Mouse (Mus musculus): ENCODE measurements around the gene 2610528J11Rik. TPM values are rescaled to one million over a fixed set of nuclear protein-coding genes. Genes with fewer than 3 reads are reported as not detected.
"Not testable (repeated sequence)": the region's sequence is repeated elsewhere in the genome, so short reads cannot be mapped to it uniquely, and the experiment has no call there.

Gene 2610528J11Rik
- polyA plus RNA-seq, 1 experiment, result not detected

GRCm38 (mm10) chr4:118537801-118538200, 11.0 kb downstream of the 2610528J11Rik start:
- no peak for TF ChIP-seq POLR2A (IDR thresholded peaks at IDR 0.05; ENCODE audit: borderline replicate concordance, low read depth, low read length)
- TF ChIP-seq CTCF (IDR thresholded peaks at IDR 0.05; ENCODE audit: low read depth, low read length), result no peak
- Histone ChIP-seq H3K4me3 (ENCODE audit: insufficient read depth, low read length) (no peak overlapping the region), H3K27ac (ENCODE audit: insufficient read depth, low read depth, low read length) (no peak overlapping the region), H3K4me1 (ENCODE audit: control insufficient read depth, insufficient read depth, low read length) (no peaks in the 10 kb centered on the region)

GRCm38 (mm10) chr4:118539904-118540303, 13.1 kb downstream of the 2610528J11Rik start:
- H3K4me1 ChIP-seq (ENCODE audit: control insufficient read depth, insufficient read depth, low read length), result no peaks in the 10 kb centered on the region
- no peak for TF ChIP-seq CTCF (IDR thresholded peaks at IDR 0.05; ENCODE audit: low read depth, low read length)
- no peak for TF ChIP-seq POLR2A (IDR thresholded peaks at IDR 0.05; ENCODE audit: borderline replicate concordance, low read depth, low read length)
- H3K27ac ChIP-seq (ENCODE audit: insufficient read depth, low read depth, low read length), result no peak overlapping the region
- no peak overlapping the region for H3K4me3 ChIP-seq (ENCODE audit: insufficient read depth, low read length)

GRCm38 (mm10) chr4:118542510-118543157, 15.8 kb downstream of the 2610528J11Rik start:
- TF ChIP-seq POLR2A (IDR thresholded peaks at IDR 0.05; ENCODE audit: borderline replicate concordance, low read depth, low read length) (no peak), CTCF (IDR thresholded peaks at IDR 0.05; ENCODE audit: low read depth, low read length) (no peak)
- Histone ChIP-seq H3K4me3 (ENCODE audit: insufficient read depth, low read length) (no peak overlapping the region), H3K27ac (ENCODE audit: insufficient read depth, low read depth, low read length) (no peak overlapping the region), H3K4me1 (ENCODE audit: control insufficient read depth, insufficient read depth, low read length) (no peaks in the 10 kb centered on the region)

- H3K27ac ChIP-seq (ENCODE audit: insufficient read depth, low read depth, low read length), result no peak overlapping the region
Observed at GRCm38 (mm10) chr4:118543158-118543530, 16.3 kb downstream of the 2610528J11Rik start.

GRCm38 (mm10) chr4:118543592-118544260, 16.9 kb downstream of the 2610528J11Rik start, which contains the start of gene Tmem125:
Gene Tmem125, minus strand, starts transcription at chr4:118544044.
- no peaks in the 10 kb centered on the region for H3K4me1 ChIP-seq (ENCODE audit: control insufficient read depth, insufficient read depth, low read length)
- no peak for TF ChIP-seq POLR2A (IDR thresholded peaks at IDR 0.05; ENCODE audit: borderline replicate concordance, low read depth, low read length)
- no peak for TF ChIP-seq CTCF (IDR thresholded peaks at IDR 0.05; ENCODE audit: low read depth, low read length)
- no peak within 1 kb of the TSS for H3K4me3 ChIP-seq (ENCODE audit: insufficient read depth, low read length)
- H3K27ac ChIP-seq (ENCODE audit: insufficient read depth, low read depth, low read length), result no peak within 1 kb of the TSS

More at GRCm38 (mm10) chr4:118543158-118543530, 16.3 kb downstream of the 2610528J11Rik start:
- TF ChIP-seq CTCF (IDR thresholded peaks at IDR 0.05; ENCODE audit: low read depth, low read length), result no peak
- TF ChIP-seq POLR2A (IDR thresholded peaks at IDR 0.05; ENCODE audit: borderline replicate concordance, low read depth, low read length), result no peak
- Histone ChIP-seq H3K4me3 (ENCODE audit: insufficient read depth, low read length) (no peak overlapping the region), H3K4me1 (ENCODE audit: control insufficient read depth, insufficient read depth, low read length) (no peaks in the 10 kb centered on the region)

- Histone ChIP-seq H3K4me3 (ENCODE audit: insufficient read depth, low read length) (no peak overlapping the region), H3K27ac (ENCODE audit: insufficient read depth, low read depth, low read length) (no peak overlapping the region), H3K4me1 (ENCODE audit: control insufficient read depth, insufficient read depth, low read length) (no peaks in the 10 kb centered on the region)
- no peak for TF ChIP-seq CTCF (IDR thresholded peaks at IDR 0.05; ENCODE audit: low read depth, low read length)
- no peak for TF ChIP-seq POLR2A (IDR thresholded peaks at IDR 0.05; ENCODE audit: borderline replicate concordance, low read depth, low read length)
Observed at GRCm38 (mm10) chr4:118544441-118545127, 17.8 kb downstream of the 2610528J11Rik start.

GRCm38 (mm10) chr4:118547424-118548129, 20.8 kb downstream of the 2610528J11Rik start:
- H3K4me3 ChIP-seq (ENCODE audit: insufficient read depth, low read length); H3K27ac ChIP-seq (ENCODE audit: insufficient read depth, low read depth, low read length); H3K4me1 ChIP-seq (ENCODE audit: control insufficient read depth, insufficient read depth, low read length): not testable (repeated sequence)

GRCm38 (mm10) chr4:118548130-118548480, 21.3 kb downstream of the 2610528J11Rik start:
- H3K4me1 ChIP-seq (ENCODE audit: control insufficient read depth, insufficient read depth, low read length), result not testable (repeated sequence)

GRCm38 (mm10) chr4:118553039-118553649, 26.3 kb downstream of the 2610528J11Rik start:
- TF ChIP-seq POLR2A (IDR thresholded peaks at IDR 0.05; ENCODE audit: borderline replicate concordance, low read depth, low read length) (no peak), CTCF (IDR thresholded peaks at IDR 0.05; ENCODE audit: low read depth, low read length) (no peak)
- no peak overlapping the region for H3K4me3 ChIP-seq (ENCODE audit: insufficient read depth, low read length)

More at GRCm38 (mm10) chr4:118548130-118548480, 21.3 kb downstream of the 2610528J11Rik start:
- H3K27ac ChIP-seq (ENCODE audit: insufficient read depth, low read depth, low read length); H3K4me3 ChIP-seq (ENCODE audit: insufficient read depth, low read length): not testable (repeated sequence)

More at GRCm38 (mm10) chr4:118553039-118553649, 26.3 kb downstream of the 2610528J11Rik start:
- H3K27ac ChIP-seq (ENCODE audit: insufficient read depth, low read depth, low read length), result no peak overlapping the region
- no peaks in the 10 kb centered on the region for H3K4me1 ChIP-seq (ENCODE audit: control insufficient read depth, insufficient read depth, low read length)

Data from bone marrow macrophage, adult 2 months (primary cell).